Mouse (Mus musculus) thymus, postnatal 36 days (tissue): ENCODE data around the gene Trim56.

Source experiments
- DNase-seq, 2 experiments: peaks; one replicate each; pipeline ENCODE4 v3.0.0; 2022; ENCODE audit warnings: mixed read lengths in 2 of 2

Gene Trim56

DNA sequence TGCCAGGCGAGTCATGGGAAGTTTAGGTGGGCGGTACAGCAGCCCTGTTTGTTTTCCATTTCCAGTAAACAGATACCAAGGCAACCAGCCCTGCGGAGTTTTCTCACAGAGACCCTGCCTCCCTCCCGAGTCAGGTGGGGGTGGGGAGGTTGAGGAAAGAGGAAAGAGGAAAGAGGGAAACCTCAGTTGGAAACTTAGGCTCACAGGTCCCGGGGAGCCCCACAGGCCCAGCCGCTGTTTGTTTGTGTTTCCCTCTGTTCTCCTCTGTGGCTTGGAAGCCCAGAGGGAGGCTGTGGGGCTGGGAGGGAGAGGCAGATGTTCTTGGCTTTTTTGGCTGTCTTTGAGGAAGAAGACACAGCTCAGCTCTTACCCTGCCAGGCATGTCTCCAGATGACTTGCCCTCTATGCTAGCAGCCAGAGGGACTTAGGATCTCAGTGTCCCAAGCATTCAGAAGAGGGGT lies 41.8 kb downstream of the Trim56 start:
- no peak for DNase-seq

DNA sequence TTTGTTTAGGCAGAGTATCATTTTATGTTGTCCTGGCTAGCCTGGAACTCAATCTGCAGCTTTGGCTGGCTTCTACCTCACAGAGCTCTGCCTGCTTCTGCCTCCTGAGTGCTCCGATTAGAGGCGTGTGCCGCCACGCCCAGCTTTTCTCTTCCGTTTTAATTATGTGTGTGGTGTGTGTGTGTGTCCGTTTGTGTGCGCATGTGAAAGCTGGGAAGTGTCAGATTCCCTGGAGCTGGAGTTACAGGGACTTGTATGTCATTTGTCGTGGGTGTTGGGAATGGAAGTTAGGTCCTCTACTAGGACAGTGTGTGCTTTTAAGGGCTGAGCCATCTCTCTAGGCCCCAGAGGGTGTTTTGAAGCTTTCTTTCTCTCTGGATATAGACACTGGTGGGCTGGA lies 42.9 kb downstream of the Trim56 start:
- DNase-seq: no peak

DNA sequence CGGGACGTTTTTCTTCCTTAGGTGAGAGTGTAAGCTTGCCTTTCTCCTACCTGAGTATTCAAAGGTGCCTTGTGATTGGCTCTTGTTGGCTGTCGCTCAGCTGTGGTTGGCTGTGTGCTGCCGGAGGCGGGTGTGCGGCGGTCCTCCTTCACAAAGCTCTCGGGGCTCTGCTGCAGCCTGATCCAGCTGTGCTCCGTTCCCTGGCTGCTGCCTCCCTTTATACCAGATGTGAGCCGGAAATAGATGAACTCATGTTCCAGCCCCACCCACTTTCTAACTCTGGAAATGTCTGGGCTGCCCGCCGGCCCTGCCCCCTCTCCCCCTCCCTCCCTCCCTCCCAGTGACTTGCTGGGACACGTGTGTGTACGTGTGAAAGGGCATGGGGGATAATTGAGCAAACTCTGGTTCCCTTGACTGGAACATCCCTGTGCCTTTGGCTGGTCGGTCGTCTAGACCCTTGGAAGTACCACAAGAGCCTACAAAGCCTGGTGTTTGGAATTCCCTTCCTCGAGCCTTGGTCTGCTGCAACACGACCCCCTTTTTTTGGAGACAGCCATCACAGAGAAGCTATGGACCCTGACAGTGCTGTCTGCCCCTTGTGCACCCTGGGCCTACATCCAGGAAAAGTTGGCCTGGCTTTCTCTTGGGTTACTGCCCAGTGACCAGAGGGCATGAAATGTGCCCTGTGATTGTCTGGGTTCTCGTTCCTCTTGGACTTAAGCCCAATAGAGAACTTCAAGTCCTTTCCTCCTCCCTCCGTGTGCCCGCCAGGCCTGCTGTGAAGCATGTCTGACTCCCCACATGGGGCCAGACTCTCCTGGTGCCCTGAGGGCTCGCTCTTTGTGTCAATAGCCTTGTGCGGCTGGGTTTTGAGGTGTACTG lies 43.7 kb downstream of the Trim56 start, which contains the start of gene Serpine1:
TSS of gene Serpine1 (minus strand) at position 190 of the 882 bp plus-strand sequence.
- DNase-seq: peak; percentile 56 to 67

DNA sequence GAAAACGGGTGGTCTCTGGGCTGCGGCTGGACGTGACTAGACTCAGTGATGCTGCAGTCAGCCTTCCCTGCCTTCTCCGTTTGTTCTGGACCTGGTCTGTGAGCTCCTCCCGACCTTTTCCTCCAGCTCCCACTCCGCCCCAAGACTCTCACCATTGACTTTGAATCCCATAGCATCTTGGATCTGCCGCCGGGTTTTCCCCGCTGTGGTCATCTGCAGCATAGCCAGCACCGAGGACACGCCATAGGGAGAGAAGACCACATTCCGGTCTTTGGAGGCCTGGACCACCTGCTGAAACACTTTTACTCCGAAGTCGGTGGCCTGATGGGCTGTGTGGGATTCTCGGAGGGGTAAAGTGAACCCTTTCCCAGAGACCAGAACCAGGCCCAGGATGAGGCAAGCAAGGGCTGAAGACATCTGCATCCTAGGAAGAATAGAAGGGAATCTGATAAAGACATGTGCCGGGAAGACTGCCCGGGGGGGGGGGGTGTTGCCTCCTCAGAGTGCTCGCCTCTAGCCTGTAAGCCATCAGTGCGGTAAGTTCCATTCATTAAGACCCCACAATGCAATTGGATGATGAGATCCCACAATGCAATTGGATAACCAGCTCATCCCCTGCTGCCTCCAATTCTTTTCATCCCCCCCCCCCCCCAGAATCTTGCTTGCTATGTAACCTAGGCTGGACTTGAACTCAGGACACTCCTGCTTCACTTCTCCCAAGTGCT lies 45.0 kb downstream of the Trim56 start:
- DNase-seq: no peak

DNA sequence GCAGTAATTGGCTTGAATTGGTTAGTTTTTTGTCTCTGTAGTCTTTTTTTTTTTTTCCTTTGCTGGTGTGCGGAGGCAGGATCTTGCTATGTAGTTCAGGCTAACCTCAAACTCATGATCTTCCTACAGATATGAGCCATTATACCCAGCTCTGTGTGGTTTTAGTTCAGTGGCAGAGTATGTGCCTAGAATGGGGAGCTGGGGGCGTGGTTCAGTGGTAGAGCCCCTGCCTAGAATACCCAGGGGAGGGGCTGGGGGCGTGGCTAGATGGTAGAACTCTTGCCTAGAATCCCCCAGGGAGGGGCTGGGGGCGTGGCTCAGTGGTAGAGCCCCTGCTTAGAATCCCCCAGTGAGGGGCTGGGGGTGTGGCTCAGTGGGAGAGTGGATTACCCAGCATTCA lies 47.3 kb downstream of the Trim56 start:
- DNase-seq: peak; percentile 9 to 46

DNA sequence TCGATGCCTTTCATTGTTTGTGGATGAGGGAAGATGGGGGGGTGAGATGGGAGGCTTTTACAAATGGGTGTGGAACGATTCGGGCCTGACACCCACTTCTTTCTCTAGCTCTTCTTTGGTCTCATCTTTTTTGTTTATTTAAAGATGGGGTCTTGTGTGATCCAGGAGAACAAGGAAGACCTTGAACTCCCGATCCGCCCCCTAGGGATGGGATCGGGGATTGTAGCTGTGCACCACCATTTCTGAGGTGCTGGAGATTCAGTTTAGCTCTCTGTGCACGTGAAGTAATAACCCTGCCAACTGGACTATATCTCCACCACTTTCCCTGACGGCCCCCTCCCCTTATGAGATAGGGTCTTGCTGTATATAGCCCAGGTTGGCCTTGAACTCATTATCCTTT lies 50.1 kb downstream of the Trim56 start:
- no peak for DNase-seq

DNA sequence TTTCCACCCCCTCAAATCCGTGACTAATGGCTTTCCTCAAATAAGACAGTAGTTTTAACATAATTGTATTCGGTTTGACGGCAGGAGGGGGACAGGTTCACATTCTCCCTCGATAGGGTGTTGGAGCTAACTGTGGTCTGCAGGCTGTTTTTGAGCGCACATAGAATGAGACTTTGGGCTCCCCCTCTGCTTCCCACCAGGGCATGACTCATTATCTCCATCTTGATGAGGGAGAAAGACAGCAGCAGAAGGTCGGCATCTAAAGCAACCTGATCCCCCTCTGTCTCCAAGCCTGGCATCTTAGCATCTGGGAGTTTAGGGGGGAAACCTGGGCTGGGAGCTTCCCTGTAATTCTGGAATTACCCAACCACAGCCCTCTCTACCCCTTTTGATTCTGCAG lies 50.6 kb downstream of the Trim56 start:
- no peak for DNase-seq

DNA sequence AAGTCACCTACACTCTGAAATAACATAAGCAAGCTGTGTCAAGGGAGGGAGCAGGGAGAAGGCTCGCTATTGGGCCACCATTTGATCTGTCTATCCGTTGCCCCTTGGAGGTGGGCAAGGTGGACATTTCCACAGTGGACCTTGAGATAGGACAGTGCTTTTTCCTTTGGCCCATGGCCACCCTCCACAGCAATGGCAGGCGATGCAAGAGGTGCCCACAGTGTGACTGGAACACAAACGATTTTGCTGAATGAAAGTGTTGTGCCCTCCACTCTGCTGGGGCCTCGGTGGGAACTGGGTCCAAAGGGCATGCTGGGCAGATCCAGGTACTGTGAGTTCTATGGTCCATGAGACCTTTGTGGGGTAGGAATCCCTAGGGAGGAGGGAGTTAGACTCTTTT lies 53.4 kb downstream of the Trim56 start:
- no peak for DNase-seq

DNA sequence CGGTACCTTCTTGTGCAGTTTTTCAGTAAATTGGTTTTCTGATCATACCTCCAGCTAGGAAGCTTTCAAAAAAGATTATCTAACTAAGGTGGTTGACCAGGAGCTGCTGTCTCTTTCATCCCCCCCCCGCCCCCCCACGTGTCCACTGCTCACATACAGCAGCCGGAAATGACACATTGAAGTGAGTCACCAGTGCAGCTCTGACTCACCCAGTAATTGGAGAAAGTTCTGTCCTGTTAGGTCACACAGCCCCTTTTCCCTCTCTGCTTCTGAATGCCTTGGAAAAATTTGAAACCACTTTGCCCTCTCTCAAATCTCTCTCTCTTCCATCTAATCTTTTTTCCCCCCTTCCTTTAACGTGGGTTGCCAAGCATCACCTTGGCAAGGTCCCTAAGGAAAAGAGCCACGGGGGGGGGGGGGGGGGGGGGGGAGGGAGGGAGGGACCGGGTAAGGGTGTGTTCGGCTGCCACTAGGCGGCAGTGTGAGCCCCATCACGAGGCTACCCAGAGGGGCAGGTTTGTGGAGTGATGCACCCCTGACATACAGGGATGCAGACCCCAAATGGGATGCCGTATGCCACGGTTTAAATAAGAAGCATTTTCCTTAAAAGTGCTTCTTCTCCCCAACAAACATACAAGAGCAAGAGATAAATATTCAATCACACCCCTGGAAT lies 54.1 kb downstream of the Trim56 start:
- DNase-seq: peak; percentile 50 to 53
